Mouse (Mus musculus) erythroblast, embryonic 14.5 days (primary cell): ENCODE data around the gene Patl1. TPM values are rescaled to one million over a fixed set of nuclear protein-coding genes. Genes with fewer than 3 reads are reported as not detected.
"Not testable (repeated sequence)": the region's sequence is repeated elsewhere in the genome, so short reads cannot be mapped to it uniquely, and the experiment has no call there.

Source experiments
- H3K27me3 ChIP-seq: 2 replicates; pipeline ENCODE4 v1.6.1; 2012; ENCODE audit warnings: inconsistent platforms; ENCODE audit not compliant: control insufficient read depth
- H3K36me3 ChIP-seq: 2 replicates; pipeline ENCODE4 v1.6.1; 2012; ENCODE audit warnings: mild to moderate bottlenecking, inconsistent platforms; ENCODE audit not compliant: control insufficient read depth
- H3K4me1 ChIP-seq: 2 replicates; pipeline ENCODE4 v1.6.1; 2012; ENCODE audit warnings: inconsistent platforms; ENCODE audit not compliant: control insufficient read depth
- H3K4me3 ChIP-seq: replicated peaks from 2 replicates; pipeline ENCODE3; 2012; ENCODE audit warnings: moderate library complexity, mild to moderate bottlenecking, inconsistent platforms
- H3K9me3 ChIP-seq: 2 replicates; pipeline ENCODE4 v1.6.1; 2012; ENCODE audit warnings: low read length, inconsistent platforms, mixed read lengths; ENCODE audit not compliant: control insufficient read depth
- GATA1 ChIP-seq: IDR thresholded peaks from 2 replicates; pipeline ENCODE4 v1.6.1; 2012; ENCODE audit warnings: low read length, inconsistent platforms, mixed read lengths
- TAL1 ChIP-seq: IDR thresholded peaks from 3 replicates; pipeline ENCODE4 v1.6.1; 2012; ENCODE audit warnings: low read length, inconsistent platforms, mixed read lengths
- polyA plus RNA-seq: library from polyadenylated mRNA; stranded (reverse); fragments of >175 nt; gene quantifications from 2 replicates; pipeline ENCODE4 v1.2.3, GENCODE M21; 2012

Patl1 gene
- polyA plus RNA-seq, 1 experiment: 0.16 TPM

DNA sequence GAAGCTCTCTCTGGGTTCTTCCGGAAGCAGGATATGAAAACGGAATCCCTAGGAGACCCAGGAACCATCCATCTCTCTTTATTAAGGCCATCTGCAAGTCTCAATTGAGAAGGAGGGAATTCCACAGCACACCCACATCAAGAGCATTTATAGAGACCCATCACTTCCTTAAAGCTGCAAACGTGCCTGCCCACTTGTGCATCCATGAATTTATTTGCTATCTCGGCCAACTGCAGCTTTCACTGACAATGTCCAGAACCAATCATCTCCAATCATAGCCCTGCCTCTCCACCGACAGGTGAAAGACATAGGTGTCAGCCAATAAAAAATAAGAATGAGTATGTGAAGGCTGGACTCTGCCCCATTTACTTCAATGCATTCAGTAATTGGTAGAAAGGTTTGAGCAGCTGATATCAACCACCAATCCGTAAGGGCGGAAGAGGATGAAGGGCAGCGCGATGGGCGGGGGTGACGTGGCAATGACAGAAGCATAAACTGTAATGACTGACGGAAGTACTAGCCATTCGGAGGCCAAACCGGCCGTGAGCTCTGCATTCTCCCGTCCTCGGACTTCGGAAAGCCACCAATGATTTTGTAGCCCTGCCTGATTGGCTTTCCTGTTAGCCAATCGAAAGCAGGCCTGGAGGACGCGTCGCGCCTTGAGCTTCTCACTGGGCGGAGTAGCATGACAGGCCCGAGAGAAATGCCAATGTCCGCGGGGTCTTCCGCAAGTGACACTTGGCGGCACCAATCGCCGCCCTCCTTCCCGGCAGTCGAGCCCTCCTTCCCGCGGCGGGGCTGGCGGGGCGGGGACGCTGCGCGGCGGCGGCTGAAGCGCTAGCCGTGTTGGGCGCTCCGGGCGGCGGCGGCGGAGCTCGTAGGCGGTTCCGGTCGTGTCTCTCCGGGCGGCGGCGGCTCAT is 53.1 kb downstream of the Patl1 start, which contains the start of gene Osbp:
Gene Osbp (plus strand): TSS at position 919 of the 920 bp plus-strand sequence.
- peak within 1 kb of the TSS; percentile 85 for H3K4me3 ChIP-seq
- H3K36me3 ChIP-seq: peaks cover 27% of the 10 kb centered on the region
- no peak for TF ChIP-seq GATA1
- peaks cover 35% of the 10 kb centered on the region for H3K4me1 ChIP-seq
- H3K9me3 ChIP-seq: peaks cover 4% of the 10 kb centered on the region; the same call in 1 of the 2 replicates
- H3K27me3 ChIP-seq: peaks cover 3% of the 10 kb centered on the region

- Histone ChIP-seq H3K4me1 (peaks cover 38% of the 10 kb centered on the region), H3K9me3 (peaks cover 4% of the 10 kb centered on the region; the same call in 1 of the 2 replicates), H3K4me3 (peak overlapping the region; percentile 85), H3K27me3 (peaks cover 3% of the 10 kb centered on the region), H3K36me3 (peaks cover 36% of the 10 kb centered on the region)
- no peak for TF ChIP-seq GATA1
- TF ChIP-seq TAL1: no peak
These were observed 54.0 kb downstream of the Patl1 start for GRCm38 (mm10) chr19:11966201-11966636.

DNA sequence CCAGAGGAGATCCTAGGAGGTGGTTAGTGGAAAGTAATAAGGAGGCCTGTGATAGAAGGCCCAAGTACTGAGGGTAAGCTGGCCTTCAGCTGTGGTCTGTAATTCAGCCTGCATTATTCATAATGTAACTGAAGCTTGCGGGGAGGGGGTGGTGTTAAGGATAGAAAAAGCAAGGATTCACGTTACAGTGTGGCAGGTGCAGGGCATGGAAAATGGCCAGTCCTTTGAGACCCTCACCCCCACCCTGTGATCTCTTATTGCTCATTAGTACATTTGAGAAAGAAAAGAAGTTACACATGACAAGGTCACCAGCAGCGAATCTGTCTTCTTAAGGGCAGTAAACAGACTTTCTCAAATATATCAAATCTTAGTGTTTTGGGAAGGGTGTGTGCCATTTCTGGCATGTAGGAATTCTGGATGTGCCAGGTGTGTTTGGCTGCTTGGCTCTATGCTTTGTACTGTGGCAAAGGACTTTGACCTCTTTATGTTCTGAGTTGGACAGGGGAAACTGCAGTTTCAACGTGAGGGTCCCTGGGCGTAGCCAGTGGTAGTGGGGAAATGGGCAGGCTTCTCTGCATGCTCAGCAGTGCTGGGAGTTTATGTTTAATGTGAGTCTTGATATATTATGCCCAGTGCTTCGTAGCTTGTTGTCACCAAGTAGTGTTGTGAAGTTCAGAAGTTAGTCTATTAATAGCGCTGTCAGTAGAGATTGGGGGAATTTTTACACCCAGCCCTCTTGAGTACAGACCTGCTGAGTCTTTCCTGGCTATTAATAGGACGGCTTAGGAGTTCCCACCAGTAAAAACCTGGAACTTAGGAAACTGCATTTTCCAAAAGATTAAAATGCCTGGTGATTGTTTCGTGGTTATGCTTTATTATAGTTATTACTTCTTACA is 57.2 kb downstream of the Patl1 start:
- Histone ChIP-seq H3K27me3 (no peaks in the 10 kb centered on the region), H3K9me3 (peaks cover under 1% of the 10 kb centered on the region; the same call in 1 of the 2 replicates), H3K4me1 (peaks cover 58% of the 10 kb centered on the region), H3K36me3 (peaks cover 68% of the 10 kb centered on the region), H3K4me3 (no peak overlapping the region)
- TF ChIP-seq TAL1 (no peak), GATA1 (no peak)

DNA sequence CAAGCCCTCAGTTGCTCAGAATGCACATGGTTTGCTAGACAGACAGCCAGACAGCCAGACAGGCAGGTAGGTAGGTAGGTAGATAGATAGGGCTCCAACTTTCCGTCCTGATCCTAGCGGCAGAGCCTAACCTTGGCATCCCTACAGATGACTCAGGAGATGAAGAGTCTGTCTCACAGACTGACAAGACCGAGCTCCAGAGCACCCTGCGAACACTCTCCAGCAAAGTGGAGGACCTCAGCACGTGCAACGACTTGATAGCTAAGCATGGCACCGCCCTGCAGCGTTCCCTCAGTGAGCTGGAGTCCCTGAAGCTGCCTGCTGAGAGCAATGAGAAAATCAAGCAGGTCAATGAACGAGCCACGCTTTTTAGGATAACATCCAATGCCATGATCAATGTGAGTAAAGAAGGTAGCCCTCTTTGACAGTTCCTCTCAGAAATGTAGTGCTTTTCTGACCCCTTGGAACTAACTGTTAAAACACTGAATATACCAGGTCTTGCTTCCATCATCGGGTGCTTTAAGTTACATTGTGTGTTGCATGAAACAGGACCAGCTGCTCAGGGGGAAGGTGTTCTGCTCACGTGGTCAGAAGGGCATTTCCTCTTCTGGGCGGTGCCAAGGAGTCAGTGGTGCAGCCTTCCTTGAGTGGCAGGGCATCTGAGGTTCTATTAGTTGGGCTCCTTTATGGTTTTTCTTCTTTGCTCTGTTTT is 61.5 kb downstream of the Patl1 start:
- TF ChIP-seq TAL1: no peak
- no peak for TF ChIP-seq GATA1
- H3K36me3 ChIP-seq: peaks cover 99% of the 10 kb centered on the region
- no peaks in the 10 kb centered on the region for H3K9me3 ChIP-seq
- H3K27me3 ChIP-seq: no peaks in the 10 kb centered on the region
- H3K4me3 ChIP-seq: peak overlapping the region; percentile 0
- H3K4me1 ChIP-seq: peaks cover 58% of the 10 kb centered on the region

DNA sequence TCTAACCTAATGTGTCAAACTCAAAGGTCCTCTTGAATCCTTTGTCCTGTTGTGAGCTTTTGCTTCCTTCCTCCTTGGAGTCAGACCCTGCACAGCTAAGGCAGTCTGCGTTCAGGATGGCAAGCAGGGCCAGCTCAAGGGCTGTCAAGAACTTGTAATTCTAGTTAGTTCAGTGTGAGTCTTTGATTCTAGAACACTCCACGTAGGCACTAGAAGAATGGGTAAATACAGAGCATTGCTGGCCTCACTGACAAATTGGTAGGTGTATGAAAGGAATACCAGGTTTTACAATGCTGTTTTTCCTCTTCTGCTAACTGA is 62.0 kb downstream of the Patl1 start:
- no peaks in the 10 kb centered on the region for H3K27me3 ChIP-seq
- no peak overlapping the region for H3K4me3 ChIP-seq
- H3K9me3 ChIP-seq: no peaks in the 10 kb centered on the region
- H3K4me1 ChIP-seq: peaks cover 55% of the 10 kb centered on the region
- TF ChIP-seq GATA1: no peak
- no peak for TF ChIP-seq TAL1
- peaks cover 99% of the 10 kb centered on the region for H3K36me3 ChIP-seq

- Histone ChIP-seq H3K4me3 (no peak overlapping the region), H3K36me3 (peaks cover 100% of the 10 kb centered on the region)
These were observed 63.5 kb downstream of the Patl1 start for GRCm38 (mm10) chr19:11975683-11976082.

GRCm38 (mm10) chr19:11977363-11977762 is 65.2 kb downstream of the Patl1 start:
- Histone ChIP-seq H3K27me3 (no peaks in the 10 kb centered on the region), H3K4me3 (no peak overlapping the region), H3K36me3 (peaks cover 100% of the 10 kb centered on the region), H3K4me1 (peaks cover 45% of the 10 kb centered on the region), H3K9me3 (no peaks in the 10 kb centered on the region)
- TF ChIP-seq GATA1: no peak
- no peak for TF ChIP-seq TAL1

More at GRCm38 (mm10) chr19:11975683-11976082, 63.5 kb downstream of the Patl1 start:
- Histone ChIP-seq H3K27me3 (no peaks in the 10 kb centered on the region), H3K4me1 (peaks cover 48% of the 10 kb centered on the region), H3K9me3 (no peaks in the 10 kb centered on the region)
- TF ChIP-seq TAL1: no peak

- Histone ChIP-seq H3K4me3 (no peak overlapping the region), H3K36me3 (peaks cover 98% of the 10 kb centered on the region), H3K27me3 (no peaks in the 10 kb centered on the region), H3K9me3 (no peaks in the 10 kb centered on the region), H3K4me1 (peaks cover 16% of the 10 kb centered on the region)
- TF ChIP-seq TAL1 (no peak), GATA1 (no peak)
These were observed 68.3 kb downstream of the Patl1 start for GRCm38 (mm10) chr19:11980471-11980870.

DNA sequence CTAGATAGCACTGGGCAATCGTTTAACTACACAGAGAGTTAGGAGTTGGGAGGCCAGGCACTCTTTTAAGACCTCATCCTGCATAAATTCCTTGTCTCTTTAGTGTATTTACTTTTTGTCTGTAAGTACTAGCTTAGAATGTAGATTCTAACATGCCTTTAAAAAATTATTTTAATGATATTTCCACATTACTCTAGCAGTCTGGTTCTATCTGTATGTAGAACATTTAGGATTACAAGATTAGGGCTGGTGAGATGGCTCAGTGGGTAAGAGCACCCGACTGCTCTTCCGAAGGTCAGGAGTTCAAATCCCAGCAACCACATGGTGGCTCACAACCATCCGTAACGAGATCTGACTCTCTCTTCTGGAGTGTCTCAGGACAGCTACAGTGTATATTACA is 72.4 kb downstream of the Patl1 start:
- H3K4me3 ChIP-seq, H3K4me1 ChIP-seq, H3K27me3 ChIP-seq, H3K9me3 ChIP-seq: not testable (repeated sequence)
- H3K36me3 ChIP-seq: peaks cover 97% of the 10 kb centered on the region
